Mouse (Mus musculus): ENCODE data around the gene Opcml.

DNA sequence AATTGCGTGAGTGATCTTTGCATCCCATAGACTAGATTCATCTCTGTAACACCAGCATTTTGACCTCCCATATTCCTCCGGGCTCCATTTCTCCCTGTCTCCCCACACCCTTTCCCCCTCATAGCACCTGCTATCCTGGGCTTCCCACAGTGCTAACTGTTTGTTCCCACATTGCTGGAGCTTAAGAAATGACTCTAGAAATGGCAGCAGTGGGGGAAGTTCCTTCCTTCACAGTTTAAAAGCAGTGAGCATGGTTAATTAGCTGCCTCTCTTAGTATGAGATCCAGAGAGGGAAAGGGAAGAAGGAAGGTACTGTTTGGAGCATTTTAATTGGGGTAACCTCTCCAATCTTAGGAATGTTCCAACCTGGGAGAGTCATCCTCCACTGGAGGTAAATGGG lies 1035.2 kb downstream of the Opcml start:
- TF ChIP-seq POLR2A (IDR thresholded peaks at IDR 0.05; ENCODE audit: borderline replicate concordance, insufficient read depth, low read length) = no peak
- TF ChIP-seq CTCF (IDR thresholded peaks at IDR 0.05; ENCODE audit: borderline replicate concordance, insufficient read depth, low read depth, low read length) = no peak

All from cerebellum, adult 2 months (tissue).